Comparison of ENCODE assay signal across 28 mouse cellular contexts in the genomic region with DNA sequence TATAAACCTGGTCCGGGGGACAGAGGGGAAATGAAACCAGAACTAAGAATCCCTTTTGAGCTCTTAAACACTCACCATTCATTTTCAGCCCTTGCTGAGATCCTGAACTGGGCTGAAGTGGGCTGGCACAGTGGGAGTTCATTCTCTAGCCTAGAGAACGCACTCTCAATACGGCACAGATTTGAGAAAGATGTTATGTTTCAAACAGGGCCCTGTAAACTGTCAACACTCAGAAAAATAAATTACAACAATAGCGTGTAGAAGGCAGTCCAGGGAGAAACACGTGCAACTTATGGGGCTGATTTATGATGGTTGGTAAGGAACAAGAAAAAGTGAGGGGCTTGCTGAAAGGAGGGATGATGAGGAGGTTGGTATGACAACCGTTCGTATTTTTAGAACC.
DNase-seq lines count a peak whose midpoint lies in the region; ATAC-seq and TF ChIP-seq lines count a peak whose summit lies in the region.
"Had no signal": no experiment of that assay in that cellular context is flagged by ENCODE, and none has a peak within 500 bp of the region (broad histone marks: within the 10 kb centered on the region; RNA-seq: fewer than 3 reads in every experiment).

No protein-coding gene starts in this region.

- TF ChIP-seq CTCF in brain, embryonic 14.5 days (IDR thresholded peaks at IDR 0.05; ENCODE audit: borderline replicate concordance, extremely low read depth, insufficient read depth, insufficient read length) = no peak
- TF ChIP-seq CTCF in intestine, postnatal 0 days (IDR thresholded peaks at IDR 0.05; ENCODE audit: low read depth) = no peak

- H3K27me3 ChIP-seq in forebrain, embryonic 14.5 days (replicated peaks; ENCODE audit: control insufficient read depth, insufficient read depth, low read length) = no peaks in the 10 kb centered on the region
- no peaks in the 10 kb centered on the region for H3K27me3 ChIP-seq in forebrain, embryonic 15.5 days
- H3K27me3 ChIP-seq in embryonic facial prominence, embryonic 15.5 days = no peaks in the 10 kb centered on the region
- no peaks in the 10 kb centered on the region for H3K27me3 ChIP-seq in limb, embryonic 15.5 days
- H3K27me3 ChIP-seq in intestine, postnatal 0 days (replicated peaks; ENCODE audit: control insufficient read depth, insufficient read depth, low read length) = no peaks in the 10 kb centered on the region
- H3K27me3 ChIP-seq: heart, embryonic 13.5 days; hindbrain, embryonic 15.5 days; liver, embryonic 12.5 days; midbrain, embryonic 15.5 days; Patski had no signal

- H3K27ac ChIP-seq in forebrain, embryonic 14.5 days (ENCODE audit: low read depth, low read length) = no peak overlapping the region
- no peak overlapping the region for H3K27ac ChIP-seq in forebrain, embryonic 15.5 days (replicated peaks)
- peak overlapping the region; percentile 28; the same call in 1 of the 2 replicates for H3K27ac ChIP-seq in embryonic facial prominence, embryonic 15.5 days (replicated peaks)
- H3K27ac ChIP-seq in limb, embryonic 15.5 days = peak overlapping the region; percentile 54
- H3K27ac ChIP-seq in intestine, postnatal 0 days (ENCODE audit: low read depth, low read length) = no peak overlapping the region
- H3K27ac ChIP-seq: heart, embryonic 13.5 days; hindbrain, embryonic 10.5 days; hindbrain, embryonic 15.5 days; kidney, postnatal 0 days; liver, embryonic 12.5 days; midbrain, embryonic 10.5 days; midbrain, embryonic 15.5 days had no signal

- no peak overlapping the region for H3K4me3 ChIP-seq in forebrain, embryonic 14.5 days (ENCODE audit: low read depth, low read length)
- no peak overlapping the region for H3K4me3 ChIP-seq in forebrain, embryonic 15.5 days
- no peak overlapping the region for H3K4me3 ChIP-seq in embryonic facial prominence, embryonic 15.5 days (replicated peaks)
- no peak overlapping the region for H3K4me3 ChIP-seq in limb, embryonic 15.5 days
- H3K4me3 ChIP-seq in intestine, postnatal 0 days (ENCODE audit: low read depth, low read length) = no peak overlapping the region
- H3K4me3 ChIP-seq: heart, embryonic 13.5 days; hindbrain, embryonic 10.5 days; hindbrain, embryonic 15.5 days; liver, embryonic 12.5 days; midbrain, embryonic 10.5 days; midbrain, embryonic 15.5 days had no signal

- H3K36me3 ChIP-seq in forebrain, embryonic 14.5 days (ENCODE audit: control insufficient read depth, insufficient read depth, low read length) = no peaks in the 10 kb centered on the region
- H3K36me3 ChIP-seq in forebrain, embryonic 15.5 days = no peaks in the 10 kb centered on the region
- H3K36me3 ChIP-seq in embryonic facial prominence, embryonic 15.5 days = no peaks in the 10 kb centered on the region
- no peaks in the 10 kb centered on the region for H3K36me3 ChIP-seq in limb, embryonic 15.5 days
- H3K36me3 ChIP-seq in intestine, postnatal 0 days (ENCODE audit: control insufficient read depth, insufficient read depth) = no peaks in the 10 kb centered on the region
- H3K36me3 ChIP-seq: heart, embryonic 13.5 days; hindbrain, embryonic 10.5 days; liver, embryonic 12.5 days; midbrain, embryonic 10.5 days; midbrain, embryonic 15.5 days had no signal

- peaks cover 3% of the 10 kb centered on the region; the same call in 1 of the 2 replicates for H3K4me1 ChIP-seq in forebrain, embryonic 14.5 days (ENCODE audit: control insufficient read depth, insufficient read depth, low read length)
- H3K4me1 ChIP-seq in forebrain, embryonic 15.5 days = peaks cover 10% of the 10 kb centered on the region; the same call in 1 of the 2 replicates
- 0 out of 2 replicates have a peak, but pooled peaks cover 4% of the 10 kb centered on the region for H3K4me1 ChIP-seq in embryonic facial prominence, embryonic 15.5 days
- H3K4me1 ChIP-seq in limb, embryonic 15.5 days = no peaks in the 10 kb centered on the region
- no peaks in the 10 kb centered on the region for H3K4me1 ChIP-seq in intestine, postnatal 0 days (replicated peaks; ENCODE audit: control insufficient read depth, insufficient read depth, low read length)
- H3K4me1 ChIP-seq: hindbrain, embryonic 10.5 days; hindbrain, embryonic 15.5 days; liver, embryonic 12.5 days; midbrain, embryonic 10.5 days had no signal

- intact Hi-C loops in heart, postnatal 36 days (cut with DNase I) = no loop called here

- ATAC-seq in forebrain, embryonic 14.5 days = no peak
- ATAC-seq in forebrain, embryonic 15.5 days (replicated peaks) = no peak
- ATAC-seq in embryonic facial prominence, embryonic 15.5 days (ENCODE audit: insufficient number of reproducible peaks, low FRiP score, low TSS enrichment, low read depth) = peak; percentile 67; the same call in 1 of the 2 replicates
- no peak for ATAC-seq in limb, embryonic 15.5 days (ENCODE audit: insufficient number of reproducible peaks, low FRiP score, low TSS enrichment, low read depth)
- no peak for ATAC-seq in monocyte, adult 5-6 weeks (replicated peaks; ENCODE audit: insufficient number of reproducible peaks, low FRiP score, low TSS enrichment, poor library complexity, severe bottlenecking)
- no peak for ATAC-seq in intestine, postnatal 0 days
- ATAC-seq: liver, embryonic 12.5 days; liver, postnatal 0 days; midbrain, embryonic 15.5 days; Patski had no signal

- WGBS in forebrain, embryonic 14.5 days = 31% methylated on average over 7 of the region's 7 CpGs
- WGBS in forebrain, embryonic 15.5 days = 38% methylated on average over 7 of the region's 7 CpGs
- 31% methylated on average over 7 of the region's 7 CpGs for WGBS in embryonic facial prominence, embryonic 15.5 days
- 32% methylated on average over 7 of the region's 7 CpGs for WGBS in limb, embryonic 15.5 days
- WGBS in intestine, postnatal 0 days = 59% methylated on average over 7 of the region's 7 CpGs

- no peak overlapping the region for H3K9ac ChIP-seq in forebrain, embryonic 14.5 days (ENCODE audit: low read length)
- H3K9ac ChIP-seq in forebrain, embryonic 15.5 days (replicated peaks) = no peak overlapping the region
- H3K9ac ChIP-seq in embryonic facial prominence, embryonic 15.5 days = no peak overlapping the region
- H3K9ac ChIP-seq in limb, embryonic 15.5 days = no peak overlapping the region
- no peak overlapping the region for H3K9ac ChIP-seq in intestine, postnatal 0 days (ENCODE audit: low read depth, low read length)
- H3K9ac ChIP-seq: heart, embryonic 13.5 days; hindbrain, embryonic 15.5 days; liver, embryonic 12.5 days; liver, postnatal 0 days; midbrain, embryonic 15.5 days had no signal

- DNase-seq in forebrain, embryonic 14.5 days (ENCODE audit: low spot score) = peak; percentile 4
- DNase-seq in brain, embryonic 14.5 days (ENCODE audit: low read depth) = peak; percentile 34
- no peak for DNase-seq in heart, postnatal 36 days
- DNase-seq: adrenal gland, postnatal 10 days; cerebellum, adult 11 months; cerebellum, adult 9-10 months; cerebellum, postnatal 36 days; embryo, embryonic 11 days; heart, postnatal 10 days; kidney, adult 8-10 months; kidney, postnatal 4 days; left cerebral cortex, postnatal 4 days; liver, postnatal 0 days; lung, postnatal 4 days; thymus, postnatal 25 days had no signal

- H3K4me2 ChIP-seq in forebrain, embryonic 14.5 days (ENCODE audit: low read length) = no peak overlapping the region
- no peak overlapping the region for H3K4me2 ChIP-seq in forebrain, embryonic 15.5 days (replicated peaks)
- no peak overlapping the region for H3K4me2 ChIP-seq in embryonic facial prominence, embryonic 15.5 days (replicated peaks)
- no peak overlapping the region for H3K4me2 ChIP-seq in limb, embryonic 15.5 days
- H3K4me2 ChIP-seq in intestine, postnatal 0 days (replicated peaks; ENCODE audit: low read depth) = no peak overlapping the region
- H3K4me2 ChIP-seq: heart, embryonic 13.5 days; hindbrain, embryonic 15.5 days; liver, embryonic 12.5 days; midbrain, embryonic 15.5 days had no signal

- H3K9me3 ChIP-seq in forebrain, embryonic 14.5 days (replicated peaks; ENCODE audit: control insufficient read depth, low read length) = no peaks in the 10 kb centered on the region
- H3K9me3 ChIP-seq in forebrain, embryonic 15.5 days = no peaks in the 10 kb centered on the region
- no peaks in the 10 kb centered on the region for H3K9me3 ChIP-seq in embryonic facial prominence, embryonic 15.5 days (replicated peaks)
- H3K9me3 ChIP-seq in limb, embryonic 15.5 days = no peaks in the 10 kb centered on the region
- no peaks in the 10 kb centered on the region for H3K9me3 ChIP-seq in intestine, postnatal 0 days (ENCODE audit: control insufficient read depth)
- H3K9me3 ChIP-seq: heart, embryonic 13.5 days; hindbrain, embryonic 10.5 days; hindbrain, embryonic 15.5 days; liver, embryonic 12.5 days; midbrain, embryonic 10.5 days; midbrain, embryonic 15.5 days had no signal

- no peak for TF ChIP-seq POLR2A in brain, embryonic 14.5 days (IDR thresholded peaks at IDR 0.05; ENCODE audit: borderline replicate concordance, extremely low read depth, insufficient read depth, insufficient read length, poor library complexity, severe bottlenecking)

Comparison
In these comparisons a context has a peak if more than half of its experiments do, and no peak if none do; other contexts are left out.
1. DNase-seq: peak in forebrain, embryonic 14.5 days (single experiment) and brain, embryonic 14.5 days (single experiment); none in heart, postnatal 36 days (0 of 2).
2. H3K27ac ChIP-seq: peak in embryonic facial prominence, embryonic 15.5 days (single experiment) and limb, embryonic 15.5 days (single experiment); none in forebrain, embryonic 14.5 days (single experiment), forebrain, embryonic 15.5 days (single experiment) and intestine, postnatal 0 days (single experiment).